Mouse (Mus musculus) CD4-positive, CD25-positive, alpha-beta regulatory T cell, adult 4 months (primary cell): ENCODE data around the gene Dhx40. TPM values are rescaled to one million over a fixed set of nuclear protein-coding genes. Genes with fewer than 3 reads are reported as not detected.
"Not testable (repeated sequence)": the region's sequence is repeated elsewhere in the genome, so short reads cannot be mapped to it uniquely, and the experiment has no call there.

Experiments used
- ATAC-seq: one replicate; pipeline ENCODE4 v1.8.0; 2017
- polyA plus RNA-seq, 2 experiments: library from polyadenylated mRNA; unstranded; fragments of 100-300 nt; shearing (Covaris generic); gene quantifications; one replicate each; pipeline ENCODE4 v1.2.1; 2017

The Dhx40 gene
- polyA plus RNA-seq, 2 experiments from 2014 or later, result 23.6 to 24.4 TPM

- ATAC-seq, result no peak
These were observed 11.4 kb upstream of the Dhx40 start for GRCm38 (mm10) chr11:86818928-86819327.

GRCm38 (mm10) chr11:86816288-86816687 is 8.7 kb upstream of the Dhx40 start:
- ATAC-seq, result peak; percentile 41

- ATAC-seq, result not testable (repeated sequence)
These were observed 6.9 kb upstream of the Dhx40 start for GRCm38 (mm10) chr11:86814481-86814880.

GRCm38 (mm10) chr11:86813256-86813655 is 5.7 kb upstream of the Dhx40 start:
- not testable (repeated sequence) for ATAC-seq

GRCm38 (mm10) chr11:86811326-86811630 is 3.7 kb upstream of the Dhx40 start:
- no peak for ATAC-seq

- ATAC-seq, result no peak
These were observed 3.2 kb upstream of the Dhx40 start for GRCm38 (mm10) chr11:86810572-86811325.

- no peak for ATAC-seq
These were observed 2.3 kb upstream of the Dhx40 start for GRCm38 (mm10) chr11:86809828-86810227.

GRCm38 (mm10) chr11:86807001-86807477 is 507 bp downstream of the Dhx40 start:
- ATAC-seq, result peak; percentile 39

GRCm38 (mm10) chr11:86794161-86794560 is 13.4 kb downstream of the Dhx40 start:
- ATAC-seq, result no peak

- not testable (repeated sequence) for ATAC-seq
These were observed 20.1 kb downstream of the Dhx40 start for GRCm38 (mm10) chr11:86787436-86787835.

GRCm38 (mm10) chr11:86785767-86786166 is 21.8 kb downstream of the Dhx40 start:
- no peak for ATAC-seq

GRCm38 (mm10) chr11:86769884-86770283 is 37.7 kb downstream of the Dhx40 start:
- ATAC-seq, result no peak

GRCm38 (mm10) chr11:86764501-86764900 is 43.0 kb downstream of the Dhx40 start:
- no peak for ATAC-seq

- not testable (repeated sequence) for ATAC-seq
These were observed 44.4 kb downstream of the Dhx40 start for GRCm38 (mm10) chr11:86763127-86763526.

- ATAC-seq, result no peak
These were observed 47.2 kb downstream of the Dhx40 start for GRCm38 (mm10) chr11:86760357-86760756.

GRCm38 (mm10) chr11:86759886-86760285 is 47.7 kb downstream of the Dhx40 start:
- ATAC-seq, result no peak

GRCm38 (mm10) chr11:86759226-86759625 is 48.3 kb downstream of the Dhx40 start:
- ATAC-seq, result no peak

- ATAC-seq, result no peak
These were observed 49.0 kb downstream of the Dhx40 start for GRCm38 (mm10) chr11:86758559-86758958.

GRCm38 (mm10) chr11:86757480-86758371 is 49.8 kb downstream of the Dhx40 start, which contains the start of gene Cltc:
Cltc (minus strand) TSS chr11:86757565.
- ATAC-seq, result peak; percentile 84

- ATAC-seq, result no peak
These were observed 50.4 kb downstream of the Dhx40 start for GRCm38 (mm10) chr11:86757142-86757479.

GRCm38 (mm10) chr11:86756156-86757141 is 51.1 kb downstream of the Dhx40 start:
- ATAC-seq, result peak; percentile 18

- ATAC-seq, result no peak
These were observed 55.1 kb downstream of the Dhx40 start for GRCm38 (mm10) chr11:86752404-86752803.
